Mouse (Mus musculus) kidney, adult 2 months (tissue): ENCODE results near the gene Tbc1d1. TPM values are rescaled to one million over a fixed set of nuclear protein-coding genes. Genes with fewer than 3 reads are reported as not detected.

ENCODE experiments used
- DNase-seq: peaks from one replicate; pipeline ENCODE4 v3.0.0; 2021
- H3K27ac ChIP-seq: fragments of 200-500 bp; 2 replicates; pipeline ENCODE4 v1.5.1; 2012; ENCODE audit warnings: low read depth, low read length, control low read depth, inconsistent platforms; ENCODE audit not compliant: insufficient read depth
- H3K27me3 ChIP-seq: fragments of 200-500 bp; replicated peaks from 2 replicates; pipeline ENCODE4 v1.6.1; 2012; ENCODE audit warnings: mild to moderate bottlenecking, moderate library complexity, low read length, inconsistent platforms; ENCODE audit not compliant: control insufficient read depth, insufficient read depth
- H3K36me3 ChIP-seq: fragments of 200-500 bp; 2 replicates; pipeline ENCODE4 v1.6.1; 2012; ENCODE audit warnings: mild to moderate bottlenecking, moderate library complexity, low read length, inconsistent platforms; ENCODE audit not compliant: control insufficient read depth, insufficient read depth
- H3K4me1 ChIP-seq: fragments of 200-500 bp; 2 replicates; pipeline ENCODE4 v1.6.1; 2011; ENCODE audit warnings: low read length; ENCODE audit not compliant: control insufficient read depth, insufficient read depth
- H3K4me3 ChIP-seq: fragments of 200-500 bp; 2 replicates; pipeline ENCODE4 v1.5.1; 2011; ENCODE audit warnings: mild to moderate bottlenecking, low read depth, low read length, control low read depth; ENCODE audit not compliant: insufficient read depth
- CTCF ChIP-seq: fragments of 200-500 bp; conservative IDR thresholded peaks from 2 replicates; pipeline ENCODE4 v1.5.1; 2011; ENCODE audit warnings: low read depth, mild to moderate bottlenecking, control low read depth, low read length, moderate library complexity, mixed read lengths; ENCODE audit not compliant: insufficient read depth, insufficient read length
- POLR2A ChIP-seq: fragments of 200-500 bp; IDR thresholded peaks from one replicate; pipeline ENCODE4 v1.6.1; 2011; ENCODE audit warnings: low read depth, low read length, control low read depth
- WGBS: fragments of 180-500 bp; shearing (Covaris S2); methylation state at CpG from one replicate; pipeline ENCODE4 v1.1.7; 2018; 5-methylcytosine and 5-hydroxymethylcytosine counted together
- polyA plus RNA-seq: library from polyadenylated mRNA; depleted of rRNA; stranded (reverse); fragments of >200 nt; gene quantifications from 2 replicates; pipeline ENCODE4 v1.2.3, GENCODE M21; 2012

Gene Tbc1d1
- polyA plus RNA-seq, 1 experiment, result 38.3 TPM

DNA sequence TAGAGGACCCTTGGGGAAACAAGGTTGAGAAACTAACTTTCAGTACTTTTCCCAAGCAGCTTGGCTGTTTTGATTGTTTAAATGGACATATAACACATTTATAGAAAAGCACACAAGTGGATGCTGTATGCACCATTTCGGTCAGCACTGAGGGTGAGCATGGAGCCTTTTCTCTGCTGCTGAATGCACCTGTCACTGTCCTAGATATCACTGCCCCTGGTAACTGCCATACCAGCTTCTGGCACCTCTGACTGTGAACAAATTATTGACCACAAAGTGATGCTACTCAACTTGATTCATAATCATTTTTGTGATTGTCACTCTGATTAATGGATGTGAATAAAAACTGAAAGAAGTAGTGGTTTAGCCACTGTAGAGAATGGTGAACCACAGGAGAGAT lies 117.4 kb downstream of the Tbc1d1 start:
- Histone ChIP-seq H3K27me3 (no peaks in the 10 kb centered on the region), H3K36me3 (peaks cover 1% of the 10 kb centered on the region; the same call in 1 of the 2 replicates), H3K4me1 (peaks cover 4% of the 10 kb centered on the region; the same call in 1 of the 2 replicates), H3K4me3 (no peak overlapping the region), H3K27ac (no peak overlapping the region)
- no peak for DNase-seq
- WGBS, result 91% methylated on average over 1 of the region's 1 CpGs
- TF ChIP-seq CTCF (no peak), POLR2A (no peak)

DNA sequence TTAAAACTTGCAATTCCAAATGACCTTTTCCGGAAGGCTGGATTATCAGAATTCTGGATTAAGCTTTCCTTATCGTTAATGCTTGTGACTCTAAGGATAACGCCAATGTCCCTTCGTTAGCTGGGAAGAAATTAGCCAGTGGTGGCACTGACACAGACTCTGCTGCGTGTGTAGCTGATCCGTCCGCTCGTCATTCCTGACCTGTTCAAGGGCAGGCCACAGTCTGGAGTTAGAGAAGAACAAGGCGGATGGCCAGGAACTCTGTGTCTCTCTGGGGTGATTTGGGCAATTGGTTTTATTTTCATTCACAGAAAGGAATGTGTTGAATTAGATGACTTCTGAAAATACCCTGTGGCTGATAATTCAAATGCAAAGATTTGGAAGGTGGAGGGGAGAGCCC lies 118.2 kb downstream of the Tbc1d1 start:
- TF ChIP-seq CTCF (no peak), POLR2A (no peak)
- Histone ChIP-seq H3K27ac (no peak overlapping the region), H3K36me3 (peaks cover 1% of the 10 kb centered on the region; the same call in 1 of the 2 replicates), H3K4me3 (no peak overlapping the region), H3K4me1 (peaks cover 4% of the 10 kb centered on the region; the same call in 1 of the 2 replicates), H3K27me3 (no peaks in the 10 kb centered on the region)
- peak; percentile 43 for DNase-seq
- 37% methylated on average over 9 of the region's 9 CpGs for WGBS

DNA sequence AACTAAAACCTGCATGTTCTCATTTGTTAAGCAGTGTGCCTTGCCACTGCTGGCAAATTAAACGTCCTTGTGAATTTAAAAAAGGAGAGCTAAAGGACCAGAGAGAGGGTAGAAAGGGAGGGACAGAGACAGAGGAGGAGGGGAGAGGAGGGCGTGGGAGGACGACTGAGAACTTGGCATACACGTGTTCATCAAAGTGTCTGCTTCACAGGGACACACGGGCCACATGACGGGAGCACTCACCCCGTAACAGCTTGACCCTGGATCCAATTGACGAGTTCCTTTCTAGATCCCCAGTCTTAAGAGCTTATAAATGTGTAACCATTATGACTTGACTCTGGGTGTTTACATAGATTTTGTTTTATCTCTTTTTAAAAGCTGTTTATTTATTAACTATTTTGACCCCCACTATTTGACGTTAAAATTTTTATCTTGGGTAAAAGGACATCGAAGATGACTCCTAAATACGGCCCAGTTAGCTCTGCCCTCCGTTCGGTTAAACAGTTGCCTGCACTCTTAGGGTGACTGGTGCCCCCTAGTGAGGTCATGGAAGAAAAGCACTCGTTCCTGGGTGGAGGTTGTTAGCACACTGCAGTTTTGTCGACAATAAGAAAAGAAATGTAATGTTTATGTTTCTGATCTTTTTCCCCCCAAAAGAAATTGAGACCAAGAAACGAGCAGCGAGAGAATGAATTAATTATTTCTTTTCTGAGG lies 118.8 kb downstream of the Tbc1d1 start:
- H3K27ac ChIP-seq, result no peak overlapping the region
- DNase-seq, result peak; percentile 82
- peak; percentile 96 for TF ChIP-seq CTCF
- TF ChIP-seq POLR2A, result no peak
- no peaks in the 10 kb centered on the region for H3K4me1 ChIP-seq
- WGBS, result 21% methylated on average over 17 of the region's 17 CpGs
- peaks cover 1% of the 10 kb centered on the region; the same call in 1 of the 2 replicates for H3K36me3 ChIP-seq
- no peaks in the 10 kb centered on the region for H3K27me3 ChIP-seq
- H3K4me3 ChIP-seq, result no peak overlapping the region

DNA sequence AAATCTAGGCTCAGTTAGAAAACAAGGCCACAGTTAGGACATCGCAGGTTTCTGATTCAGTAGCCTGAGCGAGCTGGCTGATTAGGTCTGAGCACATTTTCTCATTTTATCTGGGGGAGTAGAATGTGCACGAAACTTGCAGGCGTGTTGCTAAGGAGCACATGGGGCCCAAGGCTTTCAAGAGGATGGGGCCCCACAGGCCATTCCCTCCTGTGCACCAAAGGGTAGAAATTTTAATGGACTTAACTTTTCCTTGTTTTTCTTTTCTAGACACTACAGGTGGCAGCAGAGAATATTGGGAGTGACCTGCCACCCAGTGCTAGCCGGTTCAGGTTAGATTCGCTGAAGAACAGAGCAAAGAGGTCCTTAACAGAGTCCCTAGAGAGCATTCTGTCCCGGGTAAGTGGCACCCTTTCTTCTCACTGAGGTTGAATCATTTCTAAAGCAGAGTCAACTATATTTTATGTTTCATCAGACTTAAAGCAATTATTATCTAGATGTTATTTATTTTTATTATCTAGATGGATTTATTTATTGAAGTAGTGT lies 121.6 kb downstream of the Tbc1d1 start:
- Histone ChIP-seq H3K4me1 (no peaks in the 10 kb centered on the region; the same call in 1 of the 2 replicates), H3K4me3 (no peak overlapping the region), H3K27me3 (no peaks in the 10 kb centered on the region), H3K36me3 (peaks cover 1% of the 10 kb centered on the region; the same call in 1 of the 2 replicates), H3K27ac (no peak overlapping the region)
- no peak for TF ChIP-seq POLR2A
- no peak for TF ChIP-seq CTCF
- no peak for DNase-seq
- WGBS, result 73% methylated on average over 7 of the region's 7 CpGs

DNA sequence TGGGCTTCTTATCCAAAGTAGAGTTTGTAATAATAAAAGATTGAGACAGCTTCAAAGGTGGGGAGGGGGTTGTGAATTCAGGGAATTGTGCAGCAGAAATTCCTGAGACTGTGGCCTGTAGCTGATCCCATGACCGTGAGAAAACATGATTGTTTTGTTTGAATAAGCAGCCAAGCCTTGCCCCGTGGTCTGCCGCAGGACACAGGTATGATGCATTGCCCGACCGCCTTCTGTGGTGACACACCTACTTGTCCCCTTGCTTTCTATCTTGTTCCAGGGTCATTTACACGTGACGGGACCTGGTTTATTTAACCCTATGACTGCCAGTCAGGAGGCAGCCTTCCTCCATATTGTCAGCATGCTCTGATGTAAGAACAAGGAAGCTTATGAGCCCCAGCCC lies 123.6 kb downstream of the Tbc1d1 start:
- no peak for TF ChIP-seq CTCF
- TF ChIP-seq POLR2A, result no peak
- 46% methylated on average over 7 of the region's 7 CpGs for WGBS
- no peaks in the 10 kb centered on the region for H3K27me3 ChIP-seq
- H3K36me3 ChIP-seq, result peaks cover 1% of the 10 kb centered on the region; the same call in 1 of the 2 replicates
- DNase-seq, result no peak
- no peaks in the 10 kb centered on the region; the same call in 1 of the 2 replicates for H3K4me1 ChIP-seq
- no peak overlapping the region for H3K27ac ChIP-seq
- no peak overlapping the region for H3K4me3 ChIP-seq

DNA sequence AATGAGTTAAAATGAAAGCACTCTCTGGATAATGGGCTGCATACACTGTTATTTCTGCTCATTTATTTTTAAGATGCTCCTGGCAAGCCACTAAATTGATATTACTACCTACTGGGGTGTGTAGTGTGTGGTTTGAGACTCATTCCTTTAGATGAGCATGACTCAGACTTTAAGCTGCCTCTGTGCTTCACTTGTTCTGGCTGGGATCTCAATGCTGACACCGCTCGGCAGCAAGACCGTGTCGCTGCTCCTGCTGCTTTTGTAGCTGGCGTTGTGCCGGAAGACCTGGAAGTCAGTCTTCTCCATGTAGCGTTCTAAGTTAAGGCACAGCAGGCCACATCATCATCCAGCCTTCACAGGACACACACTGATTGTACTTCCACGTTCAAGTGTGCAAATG lies 124.1 kb downstream of the Tbc1d1 start:
- 75% methylated on average over 8 of the region's 8 CpGs for WGBS
- Histone ChIP-seq H3K4me3 (no peak overlapping the region), H3K36me3 (peaks cover 1% of the 10 kb centered on the region; the same call in 1 of the 2 replicates), H3K27me3 (no peaks in the 10 kb centered on the region), H3K27ac (no peak overlapping the region), H3K4me1 (no peaks in the 10 kb centered on the region; the same call in 1 of the 2 replicates)
- TF ChIP-seq POLR2A (no peak), CTCF (no peak)
- no peak for DNase-seq

DNA sequence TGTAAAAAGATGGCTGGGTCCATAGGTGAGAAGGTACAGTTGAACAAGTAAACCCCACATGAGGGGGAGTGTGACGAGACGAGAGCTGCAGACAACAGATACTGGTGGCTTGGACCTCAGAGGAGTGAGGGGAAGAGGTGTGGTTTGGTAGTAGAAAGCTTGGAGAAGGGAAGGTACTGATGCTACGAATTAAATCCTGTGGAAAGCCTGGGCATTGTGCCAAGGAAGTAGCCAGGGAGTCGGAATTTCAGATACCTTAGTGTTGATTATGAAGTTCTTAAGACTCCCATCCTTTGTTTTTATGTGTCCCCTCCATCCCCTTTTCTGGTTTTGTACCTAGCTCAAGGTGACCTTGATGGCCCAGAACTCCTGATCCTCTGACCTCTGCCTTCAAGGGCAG lies 124.5 kb downstream of the Tbc1d1 start:
- Histone ChIP-seq H3K27ac (no peak overlapping the region), H3K27me3 (no peaks in the 10 kb centered on the region), H3K4me3 (no peak overlapping the region), H3K4me1 (no peaks in the 10 kb centered on the region; the same call in 1 of the 2 replicates), H3K36me3 (peaks cover 1% of the 10 kb centered on the region; the same call in 1 of the 2 replicates)
- DNase-seq, result peak; percentile 40
- TF ChIP-seq CTCF, result no peak
- TF ChIP-seq POLR2A, result no peak
- 52% methylated on average over 4 of the region's 4 CpGs for WGBS
